Mouse (Mus musculus): ENCODE data around the gene Tor4a. TPM values are rescaled to one million over a fixed set of nuclear protein-coding genes. Genes with fewer than 3 reads are reported as not detected.

Gene Tor4a
- polyA plus RNA-seq, 1 experiment, result 3.6 TPM

GRCm38 (mm10) chr2:25171769-25172153 is 24.9 kb downstream of the Tor4a start:
- Histone ChIP-seq H3K27ac (ENCODE audit: insufficient read depth, low read length) (no peak overlapping the region), H3K27me3 (ENCODE audit: control insufficient read depth, insufficient read depth, low read length) (no peaks in the 10 kb centered on the region), H3K4me1 (ENCODE audit: control insufficient read depth, insufficient read depth, low read length) (0 out of 2 replicates have a peak, but pooled peaks cover 5% of the 10 kb centered on the region), H3K4me3 (replicated peaks; ENCODE audit: insufficient read depth, low read depth, low read length) (no peak overlapping the region)
- TF ChIP-seq POLR2A (IDR thresholded peaks at IDR 0.05; ENCODE audit: borderline replicate concordance, insufficient read depth, low read length) (no peak), CTCF (IDR thresholded peaks at IDR 0.05; ENCODE audit: borderline replicate concordance, insufficient read depth, low read depth, low read length) (no peak)
- DNase-seq, result no peak
- 64% methylated on average over 1 of the region's 1 CpGs for WGBS

- 0 out of 2 replicates have a peak, but pooled peaks cover 5% of the 10 kb centered on the region for H3K4me1 ChIP-seq (ENCODE audit: control insufficient read depth, insufficient read depth, low read length)
- WGBS, result 54% methylated on average over 6 of the region's 6 CpGs
- no peak overlapping the region for H3K27ac ChIP-seq (ENCODE audit: insufficient read depth, low read length)
- TF ChIP-seq CTCF (IDR thresholded peaks at IDR 0.05; ENCODE audit: borderline replicate concordance, insufficient read depth, low read depth, low read length), result no peak
- TF ChIP-seq POLR2A (IDR thresholded peaks at IDR 0.05; ENCODE audit: borderline replicate concordance, insufficient read depth, low read length), result no peak
- H3K4me3 ChIP-seq (replicated peaks; ENCODE audit: insufficient read depth, low read depth, low read length), result no peak overlapping the region
- no peak for DNase-seq
- H3K27me3 ChIP-seq (ENCODE audit: control insufficient read depth, insufficient read depth, low read length), result no peaks in the 10 kb centered on the region
Observed at GRCm38 (mm10) chr2:25171101-25171768, 25.5 kb downstream of the Tor4a start.

GRCm38 (mm10) chr2:25170326-25171100 is 26.2 kb downstream of the Tor4a start:
- Histone ChIP-seq H3K4me3 (replicated peaks; ENCODE audit: insufficient read depth, low read depth, low read length) (no peak overlapping the region), H3K27ac (ENCODE audit: insufficient read depth, low read length) (no peak overlapping the region), H3K27me3 (ENCODE audit: control insufficient read depth, insufficient read depth, low read length) (no peaks in the 10 kb centered on the region), H3K4me1 (ENCODE audit: control insufficient read depth, insufficient read depth, low read length) (0 out of 2 replicates have a peak, but pooled peaks cover 5% of the 10 kb centered on the region)
- DNase-seq, result no peak
- WGBS, result 59% methylated on average over 10 of the region's 10 CpGs
- TF ChIP-seq POLR2A (IDR thresholded peaks at IDR 0.05; ENCODE audit: borderline replicate concordance, insufficient read depth, low read length) (no peak), CTCF (IDR thresholded peaks at IDR 0.05; ENCODE audit: borderline replicate concordance, insufficient read depth, low read depth, low read length) (no peak)

GRCm38 (mm10) chr2:25169778-25170177 is 26.9 kb downstream of the Tor4a start:
- WGBS, result 53% methylated on average over 5 of the region's 5 CpGs
- Histone ChIP-seq H3K4me3 (replicated peaks; ENCODE audit: insufficient read depth, low read depth, low read length) (no peak overlapping the region), H3K27ac (ENCODE audit: insufficient read depth, low read length) (no peak overlapping the region), H3K27me3 (ENCODE audit: control insufficient read depth, insufficient read depth, low read length) (no peaks in the 10 kb centered on the region), H3K4me1 (ENCODE audit: control insufficient read depth, insufficient read depth, low read length) (0 out of 2 replicates have a peak, but pooled peaks cover 5% of the 10 kb centered on the region)
- TF ChIP-seq POLR2A (IDR thresholded peaks at IDR 0.05; ENCODE audit: borderline replicate concordance, insufficient read depth, low read length) (no peak), CTCF (IDR thresholded peaks at IDR 0.05; ENCODE audit: borderline replicate concordance, insufficient read depth, low read depth, low read length) (no peak)
- no peak for DNase-seq

GRCm38 (mm10) chr2:25168665-25168978 is 28.1 kb downstream of the Tor4a start:
- 53% methylated on average over 2 of the region's 2 CpGs for WGBS
- TF ChIP-seq POLR2A (IDR thresholded peaks at IDR 0.05; ENCODE audit: borderline replicate concordance, insufficient read depth, low read length) (no peak), CTCF (IDR thresholded peaks at IDR 0.05; ENCODE audit: borderline replicate concordance, insufficient read depth, low read depth, low read length) (no peak)
- 0 out of 2 replicates have a peak, but pooled peaks cover 5% of the 10 kb centered on the region for H3K4me1 ChIP-seq (ENCODE audit: control insufficient read depth, insufficient read depth, low read length)
- no peak overlapping the region for H3K27ac ChIP-seq (ENCODE audit: insufficient read depth, low read length)
- H3K4me3 ChIP-seq (replicated peaks; ENCODE audit: insufficient read depth, low read depth, low read length), result no peak overlapping the region
- H3K27me3 ChIP-seq (ENCODE audit: control insufficient read depth, insufficient read depth, low read length), result no peaks in the 10 kb centered on the region
- no peak for DNase-seq

- 0 out of 2 replicates have a peak, but pooled peaks cover 5% of the 10 kb centered on the region for H3K4me1 ChIP-seq (ENCODE audit: control insufficient read depth, insufficient read depth, low read length)
- no peaks in the 10 kb centered on the region for H3K27me3 ChIP-seq (ENCODE audit: control insufficient read depth, insufficient read depth, low read length)
- WGBS, result 5% methylated on average over 40 of the region's 41 CpGs
- no peak for DNase-seq
- H3K4me3 ChIP-seq (replicated peaks; ENCODE audit: insufficient read depth, low read depth, low read length), result no peak overlapping the region
- TF ChIP-seq POLR2A (IDR thresholded peaks at IDR 0.05; ENCODE audit: borderline replicate concordance, insufficient read depth, low read length) (no peak), CTCF (IDR thresholded peaks at IDR 0.05; ENCODE audit: borderline replicate concordance, insufficient read depth, low read depth, low read length) (no peak)
- H3K27ac ChIP-seq (ENCODE audit: insufficient read depth, low read length), result no peak overlapping the region
Observed at GRCm38 (mm10) chr2:25167919-25168664, 28.6 kb downstream of the Tor4a start.

GRCm38 (mm10) chr2:25167481-25167880 is 29.2 kb downstream of the Tor4a start:
- no peak for DNase-seq
- Histone ChIP-seq H3K4me1 (ENCODE audit: control insufficient read depth, insufficient read depth, low read length) (0 out of 2 replicates have a peak, but pooled peaks cover 5% of the 10 kb centered on the region), H3K27ac (ENCODE audit: insufficient read depth, low read length) (no peak overlapping the region), H3K4me3 (replicated peaks; ENCODE audit: insufficient read depth, low read depth, low read length) (no peak overlapping the region), H3K27me3 (ENCODE audit: control insufficient read depth, insufficient read depth, low read length) (no peaks in the 10 kb centered on the region)
- TF ChIP-seq CTCF (IDR thresholded peaks at IDR 0.05; ENCODE audit: borderline replicate concordance, insufficient read depth, low read depth, low read length) (no peak), POLR2A (IDR thresholded peaks at IDR 0.05; ENCODE audit: borderline replicate concordance, insufficient read depth, low read length) (no peak)
- 46% methylated on average over 4 of the region's 4 CpGs for WGBS

All from cerebellum, adult 2 months (tissue).